Mouse (Mus musculus) MEL (cell line): ENCODE results near the gene Frmd4a.

Experiments
- CTCF ChIP-seq, 3 experiments: IDR thresholded peaks in 2 of 3; conservative IDR thresholded peaks in 1 of 3; 2 replicates each; pipeline ENCODE4 v1.5.1; 2011 to 2012; ENCODE audit warnings: low read length in 3 of 3, low read depth in 2 of 3, mild to moderate bottlenecking in 2 of 3, improper control_type of control experiment in 1 of 3, inconsistent platforms in 1 of 3, mixed read lengths in 1 of 3, moderate library complexity in 1 of 3; ENCODE audit not compliant: control insufficient read depth in 1 of 3, insufficient read depth in 1 of 3, poor library complexity in 1 of 3, severe bottlenecking in 1 of 3
- POLR2A ChIP-seq, 2 experiments: IDR thresholded peaks; 2 replicates each; pipeline ENCODE4 v1.6.1; 2011 to 2012; ENCODE audit warnings: low read length in 2 of 2, mild to moderate bottlenecking in 2 of 2, control low read depth in 1 of 2, improper control_type of control experiment in 1 of 2, low read depth in 1 of 2, moderate library complexity in 1 of 2; ENCODE audit not compliant: control insufficient read depth in 1 of 2, insufficient read depth in 1 of 2, poor library complexity in 1 of 2

DNA sequence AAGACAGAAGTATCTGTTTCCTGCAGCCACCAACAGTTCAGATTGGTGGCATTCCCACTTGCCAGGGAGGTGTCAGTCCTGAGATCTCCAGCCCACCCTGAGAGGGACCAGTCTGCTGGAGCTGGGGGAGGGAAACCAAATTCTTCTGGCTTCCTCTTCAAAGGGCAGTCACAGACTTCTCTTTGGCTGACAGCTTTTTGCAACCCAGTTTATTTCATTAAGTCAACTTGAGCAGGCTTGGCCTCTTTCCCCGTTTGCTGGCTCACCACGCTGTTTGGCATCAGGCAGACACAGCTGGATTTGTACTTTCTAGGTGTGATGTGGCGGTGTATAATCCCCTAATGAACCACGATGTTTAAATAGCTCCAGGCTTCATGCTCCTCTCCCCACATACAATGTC, 316.7 kb downstream of the Frmd4a start:
- TF ChIP-seq CTCF (IDR thresholded peaks at IDR 0.05 in 2 of 3, conservative IDR thresholded peaks at IDR 0.05 in 1 of 3; ENCODE audit: control insufficient read depth in 1 of 3, insufficient read depth in 1 of 3, low read depth in 2 of 3, low read length in 3 of 3, poor library complexity in 1 of 3, severe bottlenecking in 1 of 3) (no peak), POLR2A (IDR thresholded peaks at IDR 0.05; ENCODE audit: control insufficient read depth in 1 of 2, insufficient read depth in 1 of 2, low read depth in 1 of 2, low read length in 2 of 2, poor library complexity in 1 of 2) (no peak)
